Mouse (Mus musculus) ES-E14 (cell line): Measurements from ENCODE around the gene Cpt1c.

Experiments used
- CHD2 ChIP-seq: IDR thresholded peaks from 2 replicates; pipeline ENCODE4 v1.6.1; 2014; ENCODE audit warnings: mild to moderate bottlenecking, low read depth, low read length, inconsistent platforms
- HCFC1 ChIP-seq: IDR thresholded peaks from 2 replicates; pipeline ENCODE4 v1.6.1; 2012; ENCODE audit warnings: low read length, inconsistent platforms, borderline replicate concordance; ENCODE audit not compliant: insufficient read depth
- MAFK ChIP-seq: IDR thresholded peaks from 2 replicates; pipeline ENCODE4 v1.6.1; 2014; ENCODE audit warnings: mild to moderate bottlenecking, low read depth, low read length, inconsistent platforms; ENCODE audit not compliant: insufficient read depth
- ZNF384 ChIP-seq: IDR thresholded peaks from 2 replicates; pipeline ENCODE4 v1.6.1; 2012; ENCODE audit warnings: low read depth, low read length, inconsistent platforms

GRCm38 (mm10) chr7:44983944-44984832 lies 9.5 kb upstream of the Cpt1c start:
- TF ChIP-seq CHD2, result no peak
- no peak for TF ChIP-seq ZNF384
- TF ChIP-seq HCFC1, result no peak
- no peak for TF ChIP-seq MAFK
